Mouse (Mus musculus) forebrain, embryonic 16.5 days (tissue): ENCODE measurements at regions not wholly inside any gene's neighbourhood (a gene's known extent, or its start where the extent isn't known, plus 50 kb on each side); places are given as distances from the start of the nearest gene placed in this dataset.

Source experiments
- ATAC-seq: fragments of 200-750 bp; cut with Nextera tagmentation; 2 replicates; pipeline ENCODE4 v1.8.0; 2017; ENCODE audit warnings: mild to moderate bottlenecking, moderate library complexity
- H3K27ac ChIP-seq: fragments of 300-500 bp; sonication (generic); 2 replicates; pipeline ENCODE4 v1.5.1; 2014; ENCODE audit warnings: low read length, control low read depth
- H3K27me3 ChIP-seq: fragments of 300-500 bp; sonication (generic); replicated peaks from 2 replicates; pipeline ENCODE4 v1.6.1; 2014; ENCODE audit warnings: low read length; ENCODE audit not compliant: control insufficient read depth, insufficient read depth
- H3K36me3 ChIP-seq: fragments of 300-500 bp; sonication (generic); 2 replicates; pipeline ENCODE4 v1.6.1; 2014; ENCODE audit not compliant: control insufficient read depth, insufficient read depth
- H3K4me1 ChIP-seq: fragments of 300-500 bp; sonication (generic); replicated peaks from 2 replicates; pipeline ENCODE4 v1.6.1; 2014; ENCODE audit warnings: low read length; ENCODE audit not compliant: control insufficient read depth, insufficient read depth
- H3K4me2 ChIP-seq: fragments of 300-500 bp; sonication (generic); 2 replicates; pipeline ENCODE4 v1.6.1; 2014; ENCODE audit warnings: mild to moderate bottlenecking, low read length, control low read depth
- H3K4me3 ChIP-seq: fragments of 300-500 bp; sonication (generic); replicated peaks from 2 replicates; pipeline ENCODE4 v1.5.1; 2014; ENCODE audit warnings: mild to moderate bottlenecking, low read length, control low read depth
- H3K9ac ChIP-seq: fragments of 300-500 bp; sonication (generic); replicated peaks from 2 replicates; pipeline ENCODE4 v1.6.1; 2014; ENCODE audit warnings: low read depth, low read length, control low read depth
- H3K9me3 ChIP-seq: fragments of 300-500 bp; sonication (generic); 2 replicates; pipeline ENCODE4 v1.6.1; 2016; ENCODE audit warnings: low read length; ENCODE audit not compliant: control insufficient read depth
- WGBS: fragments of 180-500 bp; shearing (Covaris S2); extraction: QIAGEN DNeasy Blood & Tissue Kit; methylation state at CpG from one replicate; pipeline ENCODE4 v1.1.7; 2014; 5-methylcytosine and 5-hydroxymethylcytosine counted together

- H3K4me3 ChIP-seq: no peak overlapping the region
- no peak overlapping the region for H3K27ac ChIP-seq
- H3K4me2 ChIP-seq: no peak overlapping the region
- no peak for ATAC-seq
- H3K9me3 ChIP-seq: no peaks in the 10 kb centered on the region
- H3K9ac ChIP-seq: no peak overlapping the region
- H3K27me3 ChIP-seq: no peaks in the 10 kb centered on the region
- WGBS: 90% methylated on average over 5 of the region's 5 CpGs
- H3K4me1 ChIP-seq: peaks cover 5% of the 10 kb centered on the region; the same call in 1 of the 2 replicates
- no peaks in the 10 kb centered on the region for H3K36me3 ChIP-seq
These were observed 278.1 kb upstream of the Jarid2 start for GRCm38 (mm10) chr13:44451224-44451623.

GRCm38 (mm10) chr13:44453131-44453530, 276.1 kb upstream of the Jarid2 start:
- Histone ChIP-seq H3K36me3 (no peaks in the 10 kb centered on the region), H3K4me1 (peaks cover 5% of the 10 kb centered on the region; the same call in 1 of the 2 replicates), H3K27me3 (no peaks in the 10 kb centered on the region), H3K9me3 (no peaks in the 10 kb centered on the region), H3K4me2 (no peak overlapping the region), H3K9ac (no peak overlapping the region), H3K4me3 (no peak overlapping the region), H3K27ac (no peak overlapping the region)
- WGBS: 71% methylated on average over 7 of the region's 7 CpGs
- ATAC-seq: no peak

GRCm38 (mm10) chr13:44454136-44454535, 275.1 kb upstream of the Jarid2 start:
- Histone ChIP-seq H3K27ac (no peak overlapping the region), H3K9me3 (no peaks in the 10 kb centered on the region), H3K9ac (no peak overlapping the region), H3K27me3 (no peaks in the 10 kb centered on the region), H3K4me1 (peaks cover 5% of the 10 kb centered on the region; the same call in 1 of the 2 replicates), H3K4me3 (no peak overlapping the region), H3K4me2 (no peak overlapping the region), H3K36me3 (no peaks in the 10 kb centered on the region)
- no peak for ATAC-seq
- 34% methylated on average over 9 of the region's 9 CpGs for WGBS

GRCm38 (mm10) chr13:44455193-44455592, 274.1 kb upstream of the Jarid2 start:
- 76% methylated on average over 5 of the region's 5 CpGs for WGBS
- H3K36me3 ChIP-seq: no peaks in the 10 kb centered on the region
- ATAC-seq: no peak

GRCm38 (mm10) chr13:44458744-44459143, 270.5 kb upstream of the Jarid2 start:
- H3K9me3 ChIP-seq: no peaks in the 10 kb centered on the region; the same call in 1 of the 2 replicates
- 17% methylated on average over 3 of the region's 3 CpGs for WGBS
- H3K36me3 ChIP-seq: no peaks in the 10 kb centered on the region
- H3K27ac ChIP-seq: no peak overlapping the region
- ATAC-seq: no peak
- H3K4me3 ChIP-seq: no peak overlapping the region
- H3K4me2 ChIP-seq: no peak overlapping the region
- H3K9ac ChIP-seq: no peak overlapping the region
- H3K4me1 ChIP-seq: no peaks in the 10 kb centered on the region
- no peaks in the 10 kb centered on the region for H3K27me3 ChIP-seq

More at GRCm38 (mm10) chr13:44455193-44455592, 274.1 kb upstream of the Jarid2 start:
- Histone ChIP-seq H3K27me3 (no peaks in the 10 kb centered on the region), H3K9ac (no peak overlapping the region), H3K27ac (no peak overlapping the region), H3K4me3 (no peak overlapping the region), H3K4me2 (no peak overlapping the region), H3K4me1 (peaks cover 5% of the 10 kb centered on the region; the same call in 1 of the 2 replicates), H3K9me3 (no peaks in the 10 kb centered on the region)

GRCm38 (mm10) chr13:44459148-44459547, 270.1 kb upstream of the Jarid2 start:
- Histone ChIP-seq H3K27me3 (no peaks in the 10 kb centered on the region), H3K9me3 (no peaks in the 10 kb centered on the region; the same call in 1 of the 2 replicates), H3K4me2 (no peak overlapping the region), H3K4me1 (no peaks in the 10 kb centered on the region), H3K4me3 (no peak overlapping the region), H3K27ac (no peak overlapping the region), H3K36me3 (no peaks in the 10 kb centered on the region), H3K9ac (no peak overlapping the region)
- WGBS: 9% methylated on average over 4 of the region's 4 CpGs
- no peak for ATAC-seq

GRCm38 (mm10) chr13:44463675-44464074, 265.6 kb upstream of the Jarid2 start:
- Histone ChIP-seq H3K36me3 (no peaks in the 10 kb centered on the region), H3K27ac (no peak overlapping the region)
- 95% methylated on average over 4 of the region's 4 CpGs for WGBS

GRCm38 (mm10) chr13:44465567-44465966, 263.7 kb upstream of the Jarid2 start:
- WGBS: 80% methylated on average over 7 of the region's 7 CpGs
- H3K9me3 ChIP-seq: no peaks in the 10 kb centered on the region; the same call in 1 of the 2 replicates

More at GRCm38 (mm10) chr13:44463675-44464074, 265.6 kb upstream of the Jarid2 start:
- H3K9me3 ChIP-seq: no peaks in the 10 kb centered on the region; the same call in 1 of the 2 replicates
- ATAC-seq: no peak
- H3K27me3 ChIP-seq: no peaks in the 10 kb centered on the region
- H3K4me3 ChIP-seq: no peak overlapping the region
- no peak overlapping the region for H3K4me2 ChIP-seq
- H3K4me1 ChIP-seq: no peaks in the 10 kb centered on the region
- no peak overlapping the region for H3K9ac ChIP-seq

GRCm38 (mm10) chr13:44468963-44469674, 260.2 kb upstream of the Jarid2 start:
- 76% methylated on average over 14 of the region's 14 CpGs for WGBS
- no peaks in the 10 kb centered on the region for H3K9me3 ChIP-seq
- H3K9ac ChIP-seq: no peak overlapping the region
- H3K36me3 ChIP-seq: no peaks in the 10 kb centered on the region
- H3K4me3 ChIP-seq: no peak overlapping the region
- no peak overlapping the region for H3K27ac ChIP-seq
- no peak for ATAC-seq
- H3K4me2 ChIP-seq: no peak overlapping the region
- peaks cover 3% of the 10 kb centered on the region for H3K4me1 ChIP-seq
- no peaks in the 10 kb centered on the region for H3K27me3 ChIP-seq

More at GRCm38 (mm10) chr13:44465567-44465966, 263.7 kb upstream of the Jarid2 start:
- H3K9ac ChIP-seq: no peak overlapping the region
- no peaks in the 10 kb centered on the region for H3K4me1 ChIP-seq
- no peak for ATAC-seq
- H3K36me3 ChIP-seq: no peaks in the 10 kb centered on the region
- H3K27ac ChIP-seq: no peak overlapping the region
- H3K27me3 ChIP-seq: no peaks in the 10 kb centered on the region
- no peak overlapping the region for H3K4me3 ChIP-seq
- no peak overlapping the region for H3K4me2 ChIP-seq
